Mouse (Mus musculus): ENCODE data around the gene Retreg3.

DNA sequence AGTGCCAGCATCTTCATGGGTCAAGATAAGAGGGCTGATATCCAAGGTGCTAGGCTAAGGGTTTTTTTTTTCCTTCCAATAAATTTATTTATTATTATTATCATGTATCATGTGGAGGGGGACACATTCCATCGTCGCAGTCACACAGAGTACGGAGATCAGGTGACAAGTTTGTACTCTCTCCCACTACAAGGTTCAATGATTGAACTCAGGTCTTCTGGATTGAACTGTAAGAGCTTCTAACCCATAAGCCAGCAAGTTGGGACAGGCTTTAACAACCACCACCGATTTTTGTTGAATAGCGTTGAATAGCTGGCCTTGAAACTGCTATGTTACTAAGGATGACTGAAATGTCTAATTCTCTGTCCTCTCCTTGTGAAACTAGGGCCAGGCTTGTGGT is 39.3 kb downstream of the Retreg3 start:
- TF ChIP-seq CTCF (IDR thresholded peaks at IDR 0.05; ENCODE audit: borderline replicate concordance, insufficient read depth, low read depth, low read length) (no peak), POLR2A (IDR thresholded peaks at IDR 0.05; ENCODE audit: borderline replicate concordance, insufficient read depth, low read length) (no peak)

Measured in cerebellum, adult 2 months (tissue).